Mouse (Mus musculus) limb, embryonic 15.5 days (tissue): ENCODE results near the gene Tmem132c. TPM values are rescaled to one million over a fixed set of nuclear protein-coding genes. Genes with fewer than 3 reads are reported as not detected.

Experiments
- ATAC-seq: fragments of 200-750 bp; cut with Nextera tagmentation; 2 replicates; pipeline ENCODE4 v1.8.0; 2017; ENCODE audit warnings: low read depth, moderate TSS enrichment; ENCODE audit not compliant: insufficient number of reproducible peaks, low FRiP score, low TSS enrichment
- H3K27ac ChIP-seq: fragments of 300-500 bp; sonication (generic); 2 replicates; pipeline ENCODE4 v1.5.1; 2015; ENCODE audit warnings: moderate library complexity, mild to moderate bottlenecking, inconsistent platforms
- H3K27me3 ChIP-seq: fragments of 300-500 bp; sonication (generic); 2 replicates; pipeline ENCODE4 v1.6.1; 2015; ENCODE audit warnings: inconsistent platforms
- H3K36me3 ChIP-seq: fragments of 300-500 bp; sonication (generic); 2 replicates; pipeline ENCODE4 v1.6.1; 2015; ENCODE audit warnings: inconsistent platforms
- H3K4me1 ChIP-seq: fragments of 300-500 bp; sonication (generic); 2 replicates; pipeline ENCODE4 v1.6.1; 2015; ENCODE audit warnings: inconsistent platforms
- H3K4me2 ChIP-seq: fragments of 300-500 bp; sonication (generic); 2 replicates; pipeline ENCODE4 v1.6.1; 2015; ENCODE audit warnings: mild to moderate bottlenecking, inconsistent platforms
- H3K4me3 ChIP-seq: fragments of 300-500 bp; sonication (generic); 2 replicates; pipeline ENCODE4 v1.5.1; 2015; ENCODE audit warnings: mild to moderate bottlenecking, inconsistent platforms
- H3K9ac ChIP-seq: fragments of 300-500 bp; sonication (generic); 2 replicates; pipeline ENCODE4 v1.6.1; 2015; ENCODE audit warnings: inconsistent platforms
- H3K9me3 ChIP-seq: fragments of 300-500 bp; sonication (generic); 2 replicates; pipeline ENCODE4 v1.6.1; 2016; ENCODE audit warnings: inconsistent platforms
- WGBS: fragments of 180-500 bp; shearing (Covaris S2); methylation state at CpG from one replicate; pipeline ENCODE4 v1.1.7; 2015; 5-methylcytosine and 5-hydroxymethylcytosine counted together
- polyA plus RNA-seq: library from polyadenylated mRNA; unstranded; fragments of >200 nt; fragmentation: Nextera tagmentation; extraction: Ambion mirVana; gene quantifications from 2 replicates; pipeline ENCODE4 v1.2.1, GENCODE M21; 2015

Gene Tmem132c
- polyA plus RNA-seq, 1 experiment from 2014 or later = 31.7 TPM

DNA sequence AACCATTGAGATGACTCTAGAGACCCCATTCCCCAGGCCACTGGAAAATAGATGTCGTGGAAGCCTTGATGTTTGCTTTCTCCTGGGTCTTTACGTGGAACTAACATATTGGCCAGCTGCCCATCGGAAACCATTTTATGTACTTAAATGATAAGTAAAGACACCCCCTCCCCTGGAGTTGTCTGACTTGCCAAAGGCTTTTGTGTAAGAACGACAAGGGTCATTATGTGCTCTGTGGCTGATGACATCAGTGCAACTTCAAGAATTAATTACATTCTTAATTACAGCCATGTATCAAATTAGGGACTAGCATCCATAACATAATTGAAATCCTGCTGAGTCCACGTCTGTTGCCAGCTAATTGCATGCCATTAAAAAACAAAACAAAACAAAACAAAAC is 45.3 kb downstream of the Tmem132c start:
- Histone ChIP-seq H3K9ac (no peak overlapping the region), H3K36me3 (no peaks in the 10 kb centered on the region), H3K27me3 (no peaks in the 10 kb centered on the region), H3K27ac (no peak overlapping the region), H3K4me1 (peaks cover 18% of the 10 kb centered on the region), H3K9me3 (no peaks in the 10 kb centered on the region), H3K4me2 (no peak overlapping the region), H3K4me3 (no peak overlapping the region)
- ATAC-seq = no peak
- 49% methylated on average over 5 of the region's 5 CpGs for WGBS

DNA sequence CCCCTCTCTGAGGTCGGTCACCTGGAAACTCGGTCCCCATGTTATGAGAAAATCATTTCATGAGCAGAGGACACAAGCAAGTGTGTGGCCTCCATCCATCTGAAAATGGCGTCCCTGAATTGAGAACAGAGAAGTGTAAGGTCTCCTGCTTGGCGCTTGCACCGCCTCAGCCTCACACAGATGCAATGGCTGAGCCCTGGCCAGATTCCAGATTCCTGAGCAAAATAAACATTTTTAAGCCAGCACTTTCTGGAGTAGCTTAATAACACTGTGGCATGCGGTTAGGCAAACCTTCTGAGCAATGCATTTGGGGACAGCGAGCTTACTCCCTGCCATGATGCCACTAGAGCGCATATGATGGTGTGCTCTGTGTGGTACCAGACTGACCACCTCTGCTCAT is 48.1 kb downstream of the Tmem132c start:
- H3K4me1 ChIP-seq = peaks cover 11% of the 10 kb centered on the region
- H3K4me3 ChIP-seq = no peak overlapping the region
- ATAC-seq = no peak
- H3K9me3 ChIP-seq = no peaks in the 10 kb centered on the region
- no peaks in the 10 kb centered on the region for H3K36me3 ChIP-seq
- no peak overlapping the region for H3K4me2 ChIP-seq
- H3K27ac ChIP-seq = no peak overlapping the region
- no peak overlapping the region for H3K9ac ChIP-seq
- H3K27me3 ChIP-seq = no peaks in the 10 kb centered on the region
- WGBS = 87% methylated on average over 8 of the region's 8 CpGs

DNA sequence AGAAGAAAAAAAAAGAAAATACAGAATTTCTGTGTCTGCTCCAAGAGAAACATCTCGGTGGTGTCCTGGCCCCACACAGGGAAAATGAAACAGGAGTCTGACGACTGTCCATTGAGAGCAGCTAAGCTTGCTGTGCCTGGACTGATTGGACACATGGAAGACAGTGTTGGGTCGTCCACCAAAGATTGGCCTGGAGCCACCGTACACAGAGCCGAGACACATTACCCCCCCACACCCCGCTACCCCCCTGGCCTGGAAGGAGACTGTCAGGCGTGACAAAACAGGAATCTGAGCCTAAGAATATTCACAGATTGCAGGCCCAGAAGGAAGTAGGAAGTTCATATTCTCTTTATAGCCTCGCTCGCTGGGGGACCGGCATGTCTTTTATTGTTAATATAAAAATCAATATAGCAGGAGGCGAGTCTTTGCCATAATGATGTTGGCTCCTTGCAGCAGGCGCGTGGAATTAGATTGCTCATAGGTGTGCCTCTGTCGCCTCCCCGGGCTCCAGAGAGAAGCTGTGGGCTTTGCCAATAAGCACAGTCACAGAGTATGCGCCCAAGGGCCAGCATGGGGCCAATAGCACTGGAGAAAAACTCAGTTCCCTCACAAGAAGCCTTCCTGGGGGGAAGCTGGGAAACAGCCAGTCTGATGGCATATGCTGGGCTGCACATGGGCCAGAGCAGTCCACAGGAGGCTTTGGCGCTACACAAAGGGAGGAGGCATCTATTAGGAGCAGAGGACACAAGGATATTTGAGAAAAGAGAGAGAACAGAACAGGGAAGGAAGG is 49.0 kb downstream of the Tmem132c start:
- ATAC-seq = no peak
- Histone ChIP-seq H3K27me3 (no peaks in the 10 kb centered on the region), H3K4me2 (0 out of 2 replicates have a peak overlapping the region, but pooled peaks have one; percentile 3), H3K36me3 (no peaks in the 10 kb centered on the region), H3K4me3 (no peak overlapping the region), H3K4me1 (peaks cover 11% of the 10 kb centered on the region), H3K9me3 (no peaks in the 10 kb centered on the region), H3K9ac (no peak overlapping the region), H3K27ac (peak overlapping the region; percentile 33)
- WGBS = 34% methylated on average over 17 of the region's 17 CpGs

DNA sequence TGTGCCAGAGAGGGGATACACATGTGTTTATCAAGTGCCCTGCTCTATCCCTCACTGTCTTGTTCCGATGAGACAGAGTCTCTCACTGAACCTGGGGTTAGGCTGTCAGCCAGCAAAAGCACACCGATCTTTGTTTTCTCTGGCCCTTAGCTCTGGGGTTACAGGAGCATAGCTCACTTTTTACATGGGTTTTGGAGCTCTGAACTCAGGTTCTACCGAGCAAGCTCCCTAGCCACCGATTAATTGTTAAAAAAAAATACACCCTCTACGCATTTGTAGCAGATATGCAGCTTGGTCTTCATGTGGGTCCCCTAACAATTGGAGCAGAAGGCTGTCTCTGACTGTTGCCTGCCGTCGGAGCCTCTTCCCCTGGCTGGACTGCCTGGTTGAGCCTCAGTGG is 50.0 kb downstream of the Tmem132c start:
- H3K9me3 ChIP-seq = no peaks in the 10 kb centered on the region
- H3K27me3 ChIP-seq = no peaks in the 10 kb centered on the region
- H3K4me2 ChIP-seq = no peak overlapping the region
- H3K4me1 ChIP-seq = peaks cover 11% of the 10 kb centered on the region
- H3K4me3 ChIP-seq = no peak overlapping the region
- H3K27ac ChIP-seq = no peak overlapping the region
- no peaks in the 10 kb centered on the region for H3K36me3 ChIP-seq
- 62% methylated on average over 7 of the region's 7 CpGs for WGBS
- no peak for ATAC-seq
- H3K9ac ChIP-seq = no peak overlapping the region

DNA sequence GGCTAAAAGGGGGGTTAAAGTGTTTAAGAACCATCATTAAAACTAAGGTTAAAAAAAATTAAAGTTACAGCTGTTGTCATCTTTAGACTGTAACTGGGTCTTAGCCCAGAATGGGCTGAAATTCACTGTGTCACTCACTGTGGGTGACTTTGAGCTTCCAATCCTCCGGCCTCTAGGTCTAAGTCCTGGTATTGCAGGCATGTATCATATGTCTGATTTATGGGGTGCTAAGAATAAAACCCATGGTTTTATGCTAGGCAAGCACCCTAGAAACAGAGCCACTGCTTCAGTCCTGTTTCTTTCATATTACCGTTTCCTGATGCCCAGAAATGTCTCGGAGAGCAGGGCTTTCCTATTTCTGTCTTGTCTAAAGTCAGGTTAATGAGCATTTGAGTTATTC is 52.1 kb downstream of the Tmem132c start:
- peaks cover 16% of the 10 kb centered on the region for H3K4me1 ChIP-seq
- no peak overlapping the region for H3K9ac ChIP-seq
- no peak overlapping the region for H3K4me3 ChIP-seq
- H3K27ac ChIP-seq = no peak overlapping the region
- H3K36me3 ChIP-seq = no peaks in the 10 kb centered on the region
- ATAC-seq = no peak
- WGBS = 37% methylated on average over 3 of the region's 3 CpGs
- H3K9me3 ChIP-seq = no peaks in the 10 kb centered on the region
- H3K27me3 ChIP-seq = no peaks in the 10 kb centered on the region
- H3K4me2 ChIP-seq = no peak overlapping the region

DNA sequence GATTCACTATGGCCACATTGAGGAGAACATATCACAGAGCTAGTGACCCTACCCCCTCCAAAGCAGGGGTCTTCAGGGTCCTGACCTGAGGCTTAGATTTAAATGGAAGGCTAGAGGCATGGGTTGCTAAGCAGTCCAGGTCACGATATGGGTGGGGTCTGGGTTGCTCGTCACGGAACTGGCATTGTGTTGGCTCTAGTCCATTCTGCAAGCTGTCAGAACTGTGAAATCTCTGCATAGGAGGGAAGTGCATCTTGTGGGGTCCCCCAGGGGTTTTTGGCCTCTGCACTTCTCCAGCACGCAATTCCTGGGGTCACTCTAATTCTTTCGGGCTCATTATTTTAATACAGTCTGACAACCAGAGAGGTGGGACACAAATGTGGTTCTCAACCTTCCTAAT is 55.9 kb downstream of the Tmem132c start:
- H3K9ac ChIP-seq = no peak overlapping the region
- no peaks in the 10 kb centered on the region for H3K27me3 ChIP-seq
- H3K27ac ChIP-seq = no peak overlapping the region
- H3K9me3 ChIP-seq = no peaks in the 10 kb centered on the region
- H3K4me1 ChIP-seq = peaks cover 21% of the 10 kb centered on the region
- WGBS = 35% methylated on average over 5 of the region's 5 CpGs
- no peak overlapping the region for H3K4me3 ChIP-seq
- ATAC-seq = no peak
- H3K4me2 ChIP-seq = no peak overlapping the region
- no peaks in the 10 kb centered on the region for H3K36me3 ChIP-seq

DNA sequence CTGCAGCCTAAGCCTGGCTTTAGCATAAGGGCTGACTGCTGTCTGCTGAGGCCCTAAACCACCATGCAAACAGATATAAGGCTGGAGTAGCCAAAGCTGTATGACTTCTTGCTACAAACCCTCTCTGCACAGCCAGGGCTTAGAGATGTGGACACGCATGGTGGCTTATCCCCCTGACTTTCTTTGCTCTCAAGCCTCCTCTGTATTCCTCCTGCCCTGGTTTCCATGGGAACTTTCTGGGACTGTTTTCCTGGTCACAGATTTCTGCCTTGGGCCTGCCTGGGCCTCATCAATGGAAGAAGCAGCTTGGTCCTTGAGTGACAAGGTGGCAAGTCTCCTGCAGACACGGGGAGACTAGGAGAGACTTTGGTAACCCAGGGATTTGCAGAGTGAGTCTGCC is 56.5 kb downstream of the Tmem132c start:
- 54% methylated on average over 2 of the region's 2 CpGs for WGBS
- Histone ChIP-seq H3K4me1 (peaks cover 21% of the 10 kb centered on the region), H3K36me3 (no peaks in the 10 kb centered on the region), H3K9me3 (no peaks in the 10 kb centered on the region), H3K27me3 (no peaks in the 10 kb centered on the region), H3K4me3 (no peak overlapping the region), H3K27ac (no peak overlapping the region), H3K9ac (no peak overlapping the region), H3K4me2 (no peak overlapping the region)
- ATAC-seq = no peak

DNA sequence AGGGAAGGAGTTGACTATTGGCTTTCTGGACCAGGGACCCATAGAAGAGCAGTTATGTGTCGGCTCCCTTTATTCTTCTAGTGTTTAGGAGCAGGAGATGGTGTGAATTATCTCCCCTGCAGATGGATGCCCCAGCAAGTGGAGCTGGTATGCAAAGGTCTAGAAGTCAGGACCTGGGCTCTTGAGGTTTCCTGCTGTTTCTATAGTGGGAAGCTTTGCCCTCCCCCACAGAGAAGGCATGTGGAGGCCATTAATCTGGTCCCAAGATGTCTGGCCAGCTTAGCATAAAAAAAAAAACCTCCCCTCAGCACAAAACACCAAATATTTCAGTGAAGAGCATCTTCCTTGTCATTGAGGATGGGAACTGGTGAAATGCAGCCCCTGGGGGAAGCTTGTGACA is 57.4 kb downstream of the Tmem132c start:
- H3K4me1 ChIP-seq = peaks cover 21% of the 10 kb centered on the region
- no peak for ATAC-seq
- no peaks in the 10 kb centered on the region for H3K36me3 ChIP-seq
- WGBS = 26% methylated on average over 1 of the region's 1 CpGs
- no peaks in the 10 kb centered on the region for H3K27me3 ChIP-seq
- no peak overlapping the region for H3K9ac ChIP-seq
- no peak overlapping the region for H3K4me3 ChIP-seq
- no peak overlapping the region for H3K27ac ChIP-seq
- H3K4me2 ChIP-seq = no peak overlapping the region
- no peaks in the 10 kb centered on the region for H3K9me3 ChIP-seq

DNA sequence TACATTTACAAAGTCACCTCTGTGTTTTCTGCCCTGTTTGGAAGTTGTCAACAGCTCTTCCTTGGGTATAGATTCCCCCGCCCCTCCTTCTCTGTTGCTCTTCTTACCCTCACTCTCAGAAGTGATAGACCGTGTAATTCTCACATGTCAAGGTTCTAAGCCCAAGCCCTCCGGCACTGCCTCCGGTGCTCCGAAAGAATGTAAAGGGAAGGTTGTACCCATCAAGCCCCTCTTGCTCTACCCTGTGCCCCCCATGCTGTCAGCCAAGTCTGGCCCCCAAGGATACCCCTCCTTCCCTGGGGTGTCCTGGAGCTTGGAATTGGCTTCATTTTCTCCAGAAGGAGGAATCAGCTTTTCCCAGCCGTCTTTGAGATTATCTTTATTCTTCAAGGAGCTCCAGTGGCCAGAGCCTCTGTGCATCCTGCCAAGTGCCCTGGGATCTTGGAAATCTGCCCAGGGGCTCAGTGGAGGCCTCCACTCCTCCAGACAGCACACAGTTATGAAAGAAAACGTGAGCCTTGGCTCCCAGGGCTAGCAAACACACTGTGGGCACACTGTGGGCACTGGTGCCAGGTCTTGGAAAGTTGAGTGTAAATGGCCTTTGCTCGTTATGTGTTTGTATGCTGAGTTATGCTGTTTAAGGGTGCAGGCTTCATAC is 59.1 kb downstream of the Tmem132c start:
- H3K9ac ChIP-seq = no peak overlapping the region
- H3K9me3 ChIP-seq = no peaks in the 10 kb centered on the region
- no peak for ATAC-seq
- H3K4me2 ChIP-seq = no peak overlapping the region
- no peaks in the 10 kb centered on the region for H3K36me3 ChIP-seq
- 45% methylated on average over 8 of the region's 8 CpGs for WGBS
- no peak overlapping the region for H3K27ac ChIP-seq
- H3K27me3 ChIP-seq = no peaks in the 10 kb centered on the region
- peaks cover 21% of the 10 kb centered on the region for H3K4me1 ChIP-seq
- H3K4me3 ChIP-seq = no peak overlapping the region

DNA sequence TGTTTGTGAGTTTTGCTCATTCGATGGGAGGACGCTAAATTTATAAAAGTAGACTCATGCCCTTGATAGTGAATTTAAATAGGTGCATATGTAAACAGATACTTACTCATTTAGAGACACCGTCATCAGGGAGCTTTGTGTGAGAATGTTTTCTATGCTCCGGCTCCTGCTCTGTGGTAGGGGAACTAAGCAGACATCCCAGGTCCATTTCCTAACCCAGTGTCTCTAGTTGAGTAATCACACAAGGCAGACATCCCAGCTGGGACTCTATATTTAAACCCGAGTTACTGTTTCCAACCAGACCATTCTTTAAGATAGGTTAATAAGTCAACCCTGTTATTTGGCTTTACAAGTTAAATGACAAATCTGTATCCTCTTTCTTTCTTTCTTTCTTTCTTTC is 63.7 kb downstream of the Tmem132c start:
- Histone ChIP-seq H3K9me3 (no peaks in the 10 kb centered on the region), H3K27me3 (no peaks in the 10 kb centered on the region), H3K36me3 (no peaks in the 10 kb centered on the region), H3K9ac (no peak overlapping the region), H3K4me2 (no peak overlapping the region), H3K4me3 (no peak overlapping the region), H3K4me1 (peaks cover 17% of the 10 kb centered on the region), H3K27ac (no peak overlapping the region)
- ATAC-seq = no peak
- WGBS = 63% methylated on average over 5 of the region's 5 CpGs

DNA sequence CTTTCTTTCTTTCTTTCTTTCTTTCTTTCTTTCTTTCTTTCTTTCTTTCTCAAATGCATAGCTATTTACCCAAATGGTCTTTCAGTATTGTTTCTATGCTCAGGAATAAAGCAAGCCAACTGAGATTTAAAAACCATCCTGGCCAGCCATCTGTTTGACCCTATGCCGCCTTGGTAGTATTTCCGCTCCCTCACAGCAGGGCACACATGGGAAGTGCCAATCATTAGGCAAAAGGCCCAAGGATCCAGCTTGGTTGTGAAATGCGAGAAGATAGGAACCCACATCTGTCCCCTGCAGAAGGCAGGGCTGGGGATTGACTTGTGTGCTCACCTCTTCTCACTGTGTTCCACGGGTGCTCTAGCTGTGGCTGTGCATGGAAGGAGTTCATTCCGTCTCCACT is 64.1 kb downstream of the Tmem132c start:
- no peak overlapping the region for H3K9ac ChIP-seq
- H3K36me3 ChIP-seq = no peaks in the 10 kb centered on the region
- no peak overlapping the region for H3K4me3 ChIP-seq
- no peak for ATAC-seq
- no peaks in the 10 kb centered on the region for H3K27me3 ChIP-seq
- WGBS = 46% methylated on average over 5 of the region's 5 CpGs
- no peak overlapping the region for H3K27ac ChIP-seq
- H3K4me1 ChIP-seq = peaks cover 17% of the 10 kb centered on the region
- no peak overlapping the region for H3K4me2 ChIP-seq
- H3K9me3 ChIP-seq = no peaks in the 10 kb centered on the region

DNA sequence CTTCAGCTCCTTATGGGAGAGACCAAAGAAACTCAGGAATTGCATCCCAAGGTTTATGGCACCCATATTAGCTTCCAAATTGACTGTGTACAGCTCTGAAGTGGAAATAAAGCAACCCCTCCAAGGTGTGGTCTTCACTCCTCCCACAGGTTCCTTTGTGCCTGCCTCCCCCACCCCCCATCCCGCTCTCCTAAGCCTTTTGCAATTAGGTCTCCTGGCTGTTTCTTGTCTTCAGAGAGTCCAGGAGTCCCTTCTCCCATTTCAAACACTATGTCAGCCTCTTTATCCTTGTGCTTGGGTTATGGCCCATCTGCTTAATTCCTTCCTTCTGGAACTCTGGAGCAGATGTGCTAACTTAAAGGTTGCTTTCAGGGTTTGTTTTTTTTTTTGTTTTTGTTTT is 65.1 kb downstream of the Tmem132c start:
- Histone ChIP-seq H3K27me3 (no peaks in the 10 kb centered on the region), H3K27ac (no peak overlapping the region), H3K4me3 (no peak overlapping the region), H3K4me2 (no peak overlapping the region), H3K9ac (no peak overlapping the region), H3K4me1 (peaks cover 18% of the 10 kb centered on the region), H3K9me3 (no peaks in the 10 kb centered on the region), H3K36me3 (no peaks in the 10 kb centered on the region)
- WGBS = 25% methylated on average over 1 of the region's 1 CpGs
- ATAC-seq = no peak
